Comparison of ENCODE assay signal across 12 mouse cellular contexts in the genomic region with DNA sequence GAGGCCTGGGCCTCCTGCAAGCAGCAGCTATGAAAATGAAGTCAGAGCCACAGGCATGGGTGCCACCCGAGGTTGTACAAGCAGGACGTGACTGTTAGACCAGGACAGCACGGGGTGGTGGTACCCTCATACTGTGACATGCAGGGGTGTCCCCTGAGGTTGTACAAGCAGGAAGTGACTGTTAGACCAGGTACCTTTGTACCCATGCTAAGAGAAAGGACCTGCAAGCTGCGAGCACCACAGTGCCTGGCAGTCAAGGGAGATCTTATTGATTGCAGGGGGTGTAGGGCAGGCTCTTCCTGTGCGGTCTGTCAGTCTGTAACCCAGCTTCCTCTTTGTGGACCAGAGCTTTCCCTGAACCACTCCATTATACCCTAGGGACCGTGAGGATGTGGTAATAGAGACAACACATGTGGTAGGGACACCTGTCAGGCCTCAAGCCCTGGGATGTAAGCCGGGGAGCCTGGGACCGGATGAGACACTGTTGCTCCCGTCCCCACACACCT. TPM values are rescaled to one million over a fixed set of nuclear protein-coding genes. Genes with fewer than 3 reads are reported as not detected.
DNase-seq lines count a peak whose midpoint lies in the region; ATAC-seq and TF ChIP-seq lines count a peak whose summit lies in the region.
"Had no signal": no experiment of that assay in that cellular context is flagged by ENCODE, and none has a peak within 500 bp of the region (broad histone marks: within the 10 kb centered on the region; RNA-seq: fewer than 3 reads in every experiment).

No protein-coding gene starts in this region.

- H3K4me3 ChIP-seq in stomach, embryonic 16.5 days (replicated peaks; ENCODE audit: low read length): no peak overlapping the region
- no peak overlapping the region for H3K4me3 ChIP-seq in stomach, postnatal 0 days (ENCODE audit: low read depth, low read length)
- no peak overlapping the region for H3K4me3 ChIP-seq in liver, embryonic 12.5 days
- no peak overlapping the region for H3K4me3 ChIP-seq in forebrain, embryonic 10.5 days
- H3K4me3 ChIP-seq: heart, embryonic 10.5 days had no signal

- no peak for DNase-seq in stomach, postnatal 0 days (ENCODE audit: low spot score)
- peak; percentile 36 for DNase-seq in spleen, adult 12 weeks (ENCODE audit: low spot score)
- no peak for DNase-seq in gastrocnemius, adult 8-10 months (ENCODE audit: low spot score in 2 of 2)
- no peak for DNase-seq in adipocyte (ENCODE audit: low spot score)
- DNase-seq in forebrain, embryonic 10.5 days (ENCODE audit: extremely low spot score, low spot score): no peak
- DNase-seq: adrenal gland, postnatal 14 days; cerebellum, adult 8-10 months had no signal

- H3K9me3 ChIP-seq in stomach, embryonic 16.5 days (replicated peaks; ENCODE audit: control insufficient read depth, low read length): no peaks in the 10 kb centered on the region
- H3K9me3 ChIP-seq in stomach, postnatal 0 days (ENCODE audit: control insufficient read depth, low read length): no peaks in the 10 kb centered on the region
- H3K9me3 ChIP-seq in liver, embryonic 12.5 days (replicated peaks): no peaks in the 10 kb centered on the region
- no peaks in the 10 kb centered on the region for H3K9me3 ChIP-seq in forebrain, embryonic 10.5 days
- H3K9me3 ChIP-seq: G1E; heart, embryonic 10.5 days had no signal

- no peak overlapping the region for H3K4me2 ChIP-seq in stomach, embryonic 16.5 days (ENCODE audit: low read depth, low read length)
- no peak overlapping the region for H3K4me2 ChIP-seq in stomach, postnatal 0 days (replicated peaks; ENCODE audit: low read depth)
- no peak overlapping the region for H3K4me2 ChIP-seq in liver, embryonic 12.5 days
- H3K4me2 ChIP-seq: midbrain, embryonic 11.5 days had no signal

- H3K4me1 ChIP-seq in stomach, embryonic 16.5 days (ENCODE audit: control insufficient read depth, insufficient read depth, low read length): no peaks in the 10 kb centered on the region
- no peaks in the 10 kb centered on the region for H3K4me1 ChIP-seq in stomach, postnatal 0 days (replicated peaks; ENCODE audit: control insufficient read depth, insufficient read depth)
- peaks cover 10% of the 10 kb centered on the region for H3K4me1 ChIP-seq in liver, embryonic 12.5 days
- 0 out of 2 replicates have a peak, but pooled peaks cover 7% of the 10 kb centered on the region for H3K4me1 ChIP-seq in forebrain, embryonic 10.5 days
- H3K4me1 ChIP-seq: heart, embryonic 10.5 days had no signal

- no peak for TF ChIP-seq EP300 in stomach, postnatal 0 days (optimal IDR thresholded peaks at IDR 0.05)

- peak; percentile 38; the same call in 1 of the 2 replicates for ATAC-seq in stomach, embryonic 16.5 days (ENCODE audit: insufficient read depth, low FRiP score)
- ATAC-seq in stomach, postnatal 0 days (ENCODE audit: low FRiP score, low TSS enrichment): no peak
- peak; percentile 63 for ATAC-seq in liver, embryonic 12.5 days

- H3K27me3 ChIP-seq in stomach, embryonic 16.5 days (ENCODE audit: control insufficient read depth, insufficient read depth, low read length): no peaks in the 10 kb centered on the region
- H3K27me3 ChIP-seq in stomach, postnatal 0 days (ENCODE audit: control insufficient read depth, insufficient read depth, low read length): no peaks in the 10 kb centered on the region
- H3K27me3 ChIP-seq in liver, embryonic 12.5 days (replicated peaks): no peaks in the 10 kb centered on the region
- no peaks in the 10 kb centered on the region for H3K27me3 ChIP-seq in forebrain, embryonic 10.5 days (ENCODE audit: poor library complexity, severe bottlenecking)

- H3K27ac ChIP-seq in stomach, embryonic 16.5 days (ENCODE audit: low read length): no peak overlapping the region
- H3K27ac ChIP-seq in stomach, postnatal 0 days (replicated peaks): no peak overlapping the region
- H3K27ac ChIP-seq in liver, embryonic 12.5 days: no peak overlapping the region
- H3K27ac ChIP-seq in forebrain, embryonic 10.5 days: no peak overlapping the region
- H3K27ac ChIP-seq: heart, embryonic 10.5 days had no signal

- no peak for TF ChIP-seq CTCF in stomach, postnatal 0 days (IDR thresholded peaks at IDR 0.05; ENCODE audit: low read depth)

- no peaks in the 10 kb centered on the region for H3K36me3 ChIP-seq in stomach, embryonic 16.5 days (ENCODE audit: control insufficient read depth, insufficient read depth, low read length)
- H3K36me3 ChIP-seq in stomach, postnatal 0 days (ENCODE audit: control insufficient read depth, insufficient read depth, low read length): no peaks in the 10 kb centered on the region
- peaks cover 22% of the 10 kb centered on the region for H3K36me3 ChIP-seq in liver, embryonic 12.5 days
- peaks cover 26% of the 10 kb centered on the region for H3K36me3 ChIP-seq in forebrain, embryonic 10.5 days (replicated peaks)

- no peak overlapping the region for H3K9ac ChIP-seq in stomach, embryonic 16.5 days (ENCODE audit: low read length)
- H3K9ac ChIP-seq in stomach, postnatal 0 days (ENCODE audit: low read length): no peak overlapping the region
- no peak overlapping the region for H3K9ac ChIP-seq in liver, embryonic 12.5 days

- WGBS in stomach, embryonic 16.5 days: 77% methylated on average over 9 of the region's 9 CpGs
- 81% methylated on average over 9 of the region's 9 CpGs for WGBS in stomach, postnatal 0 days
- WGBS in liver, embryonic 12.5 days (ENCODE audit: insufficient replicate concordance): 23% methylated on average over 9 of the region's 9 CpGs
- WGBS in forebrain, embryonic 10.5 days: 91% methylated on average over 9 of the region's 9 CpGs

RNA-seq across cellular contexts. Expression of gene Tedc1, which starts 11.9 kb away (rescaled TPM):
- 24.0 and 24.3 TPM in 2 replicates for polyA plus RNA-seq in stomach, embryonic 16.5 days (2015; fragmentation: Nextera tagmentation; extraction: Ambion mirVana)
- 5.7 and 6.0 TPM in 2 replicates for polyA plus RNA-seq in stomach, postnatal 0 days (2015; fragmentation: Nextera tagmentation; extraction: Ambion mirVana)
- 18.3 and 18.5 TPM in 2 replicates for polyA plus RNA-seq in liver, embryonic 12.5 days (2016; fragmentation: Nextera tagmentation; extraction: Ambion mirVana)
- under 1 TPM in 1 of 4 experiments, not detected in 3; 0.22 TPM for total RNA-seq in gastrocnemius, adult 8-10 months (2022)
- polyA plus RNA-seq in forebrain, embryonic 10.5 days (2016; fragmentation: Nextera tagmentation; extraction: Ambion mirVana): 66.4 and 69.6 TPM in 2 replicates

RNA-seq across cellular contexts. Expression of gene Tmem121, which starts 17.6 kb away (rescaled TPM):
- 4.6 and 6.5 TPM in 2 replicates for polyA plus RNA-seq in stomach, embryonic 16.5 days (2015; fragmentation: Nextera tagmentation; extraction: Ambion mirVana)
- polyA plus RNA-seq in stomach, postnatal 0 days (2015; fragmentation: Nextera tagmentation; extraction: Ambion mirVana): 4.2 and 4.6 TPM in 2 replicates
- 1.0 and 1.2 TPM in 2 replicates for polyA plus RNA-seq in liver, embryonic 12.5 days (2016; fragmentation: Nextera tagmentation; extraction: Ambion mirVana)
- not detected for total RNA-seq in gastrocnemius, adult 8-10 months (2022)
- 18.7 and 20.3 TPM in 2 replicates for polyA plus RNA-seq in forebrain, embryonic 10.5 days (2016; fragmentation: Nextera tagmentation; extraction: Ambion mirVana)
- total RNA-seq: G1E had no signal
- polyA plus RNA-seq: G1E had no signal

RNA-seq across cellular contexts. Expression of gene Crip1, which starts 22.0 kb away (rescaled TPM):
- 350 and 360 TPM in 2 replicates for polyA plus RNA-seq in stomach, embryonic 16.5 days (2015; fragmentation: Nextera tagmentation; extraction: Ambion mirVana)
- polyA plus RNA-seq in stomach, postnatal 0 days (2015; fragmentation: Nextera tagmentation; extraction: Ambion mirVana): 585 and 865 TPM in 2 replicates
- polyA plus RNA-seq in liver, embryonic 12.5 days (2016; fragmentation: Nextera tagmentation; extraction: Ambion mirVana): 96.9 and 99.8 TPM in 2 replicates
- 10 to 100 TPM; 53.0 to 78.6 (median 58.5) TPM for total RNA-seq in gastrocnemius, adult 8-10 months (2022)
- polyA plus RNA-seq in forebrain, embryonic 10.5 days (2016; fragmentation: Nextera tagmentation; extraction: Ambion mirVana): 59.2 and 59.5 TPM in 2 replicates

RNA-seq across cellular contexts. Expression of gene Crip2, which starts 28.0 kb away (rescaled TPM):
- polyA plus RNA-seq in stomach, embryonic 16.5 days (2015; fragmentation: Nextera tagmentation; extraction: Ambion mirVana): 140 and 142 TPM in 2 replicates
- 106 and 112 TPM in 2 replicates for polyA plus RNA-seq in stomach, postnatal 0 days (2015; fragmentation: Nextera tagmentation; extraction: Ambion mirVana)
- polyA plus RNA-seq in liver, embryonic 12.5 days (2016; fragmentation: Nextera tagmentation; extraction: Ambion mirVana): 52.1 and 53.5 TPM in 2 replicates
- total RNA-seq in gastrocnemius, adult 8-10 months (2022): 10 to 100 TPM; 22.0 to 27.4 (median 24.3) TPM
- 172 and 182 TPM in 2 replicates for polyA plus RNA-seq in forebrain, embryonic 10.5 days (2016; fragmentation: Nextera tagmentation; extraction: Ambion mirVana)
